Mouse (Mus musculus) lung, postnatal 25 days (tissue): Measurements from ENCODE around the gene Grid1.

ENCODE experiments used
- DNase-seq: peaks from one replicate; pipeline ENCODE4 v3.0.0; 2022; ENCODE audit warnings: low spot score

Grid1 gene

DNA sequence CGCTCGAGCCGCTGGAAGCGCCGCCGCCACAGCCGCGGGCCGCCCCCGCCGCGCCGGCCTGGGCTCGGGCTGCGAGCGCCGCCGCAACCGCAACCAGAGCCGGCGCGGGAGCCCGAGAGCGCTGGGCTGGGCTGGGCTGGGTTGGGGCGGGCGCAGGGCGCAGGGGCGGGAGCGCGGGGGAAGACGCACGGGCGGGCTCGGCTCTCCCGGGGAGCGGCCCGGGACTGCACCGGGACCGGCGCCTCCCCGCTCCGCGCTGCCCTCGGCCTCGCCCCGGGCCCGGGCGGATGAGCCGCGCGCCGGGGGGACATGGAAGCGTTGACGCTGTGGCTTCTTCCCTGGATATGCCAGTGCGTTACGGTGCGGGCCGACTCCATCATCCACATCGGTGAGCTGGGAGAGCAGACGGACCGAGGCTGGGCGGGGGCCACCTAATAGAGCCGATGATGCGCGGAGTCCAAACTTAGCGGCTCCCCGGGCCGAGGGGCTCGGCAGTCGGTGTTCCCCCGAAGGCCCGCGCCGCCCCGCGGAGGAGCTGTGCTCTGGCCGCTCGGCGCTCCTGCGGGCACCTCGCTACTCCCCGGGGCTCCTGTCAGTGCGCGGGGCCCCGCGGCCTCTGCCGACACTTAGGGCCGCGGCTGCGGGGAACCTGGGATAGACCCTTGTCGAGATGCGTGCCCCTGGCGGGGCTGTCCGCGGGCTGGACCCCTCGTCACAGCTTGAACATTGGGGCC, at the start of gene Grid1:
Gene Grid1 (plus strand): TSS at position 190 of the 734 bp plus-strand sequence.
- DNase-seq = no peak

DNA sequence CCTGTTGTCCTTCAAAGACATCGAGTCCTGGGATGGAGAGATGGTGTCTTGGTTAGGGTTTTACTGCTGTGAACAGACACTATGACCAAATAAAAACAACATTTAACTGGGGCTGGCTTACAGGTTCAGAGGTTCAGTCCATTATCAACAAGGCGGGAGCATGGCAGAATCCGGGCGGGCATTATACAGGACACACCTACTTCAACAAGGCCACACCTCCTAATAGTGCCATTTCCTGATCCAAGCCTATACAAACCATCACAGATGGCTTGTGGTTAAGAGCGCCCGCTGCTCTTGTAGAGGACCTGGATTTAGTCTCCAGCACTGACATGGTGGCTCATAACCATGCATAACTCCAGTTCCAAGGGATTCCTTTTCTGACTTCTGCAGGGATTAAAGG, 49.4 kb upstream of the Grid1 start:
- DNase-seq = no peak

DNA sequence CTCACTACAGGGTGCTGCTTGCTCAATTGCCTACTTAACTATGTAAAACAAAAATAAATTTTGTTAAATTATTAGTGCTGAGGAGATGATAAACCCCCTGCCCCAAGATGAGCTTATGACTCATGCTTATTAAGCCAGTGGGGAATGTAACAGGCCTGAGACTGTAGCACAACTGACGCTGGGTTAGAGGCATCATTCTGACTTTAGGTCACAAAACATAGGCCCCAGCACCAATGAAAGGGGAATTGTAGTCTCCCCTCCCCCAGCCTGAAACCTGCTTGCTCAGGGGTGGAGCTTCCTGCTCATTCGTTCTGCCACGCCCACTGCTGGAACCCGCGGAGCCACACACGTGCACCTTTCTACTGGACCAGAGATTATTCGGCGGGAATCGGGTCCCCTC, 48.3 kb upstream of the Grid1 start:
- no peak for DNase-seq

DNA sequence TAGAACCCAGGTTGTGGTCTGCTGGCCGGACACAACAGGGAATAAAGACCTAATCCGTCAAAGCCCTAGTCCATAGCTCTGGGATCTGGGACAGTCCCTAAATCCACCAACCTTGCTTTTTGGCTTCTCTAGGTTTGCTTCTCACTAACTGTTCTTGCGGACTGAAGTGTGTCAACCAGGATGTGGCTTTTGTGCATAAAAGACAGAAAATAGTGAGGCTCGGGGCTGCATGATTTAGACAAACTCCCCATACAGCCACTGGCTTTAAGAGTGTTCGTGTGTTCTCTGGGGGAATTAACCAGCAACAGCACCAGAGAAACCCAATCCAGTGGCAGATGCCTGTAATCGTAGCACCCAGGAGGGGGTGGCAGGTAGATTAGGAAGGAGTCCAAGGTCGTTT, 47.8 kb upstream of the Grid1 start:
- DNase-seq = no peak

DNA sequence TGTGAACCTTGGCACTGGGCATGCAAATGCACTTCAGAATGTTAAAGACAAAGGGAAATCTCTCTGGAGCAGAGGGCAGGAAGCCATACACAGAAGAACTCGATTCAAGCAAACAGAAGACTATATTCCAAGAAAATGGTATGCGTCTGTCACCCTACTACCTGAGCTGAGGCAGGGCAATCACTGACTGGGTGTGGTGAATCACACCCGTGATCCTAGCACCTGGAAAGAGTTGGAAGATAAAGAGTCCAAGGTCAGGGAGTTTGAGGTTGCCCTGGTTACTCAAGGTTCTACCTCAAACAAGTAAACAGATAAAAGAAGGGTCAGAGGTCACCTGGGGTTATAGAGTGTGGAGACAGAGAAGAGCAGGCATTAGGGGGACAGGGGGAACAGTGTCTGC, 46.2 kb upstream of the Grid1 start:
- no peak for DNase-seq

DNA sequence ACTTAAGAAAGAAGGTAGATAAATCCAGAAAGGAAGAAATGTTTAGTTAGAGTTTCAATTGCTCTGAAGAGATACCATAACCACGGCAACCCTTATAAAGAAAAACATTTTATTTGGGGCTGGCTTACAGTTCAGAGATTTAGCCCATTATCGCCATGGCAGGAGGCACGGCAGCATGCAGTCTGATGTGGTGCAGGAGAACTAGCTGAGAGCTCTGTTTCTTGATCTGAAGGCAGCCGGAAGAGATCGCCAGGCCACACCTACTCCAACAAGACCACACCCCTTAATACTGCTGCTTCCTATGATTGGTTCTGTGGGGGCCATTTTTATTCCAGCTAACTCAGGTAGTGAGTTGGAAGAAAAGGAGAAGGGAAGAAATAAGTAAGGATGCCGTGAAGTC, 45.7 kb upstream of the Grid1 start:
- DNase-seq = no peak

DNA sequence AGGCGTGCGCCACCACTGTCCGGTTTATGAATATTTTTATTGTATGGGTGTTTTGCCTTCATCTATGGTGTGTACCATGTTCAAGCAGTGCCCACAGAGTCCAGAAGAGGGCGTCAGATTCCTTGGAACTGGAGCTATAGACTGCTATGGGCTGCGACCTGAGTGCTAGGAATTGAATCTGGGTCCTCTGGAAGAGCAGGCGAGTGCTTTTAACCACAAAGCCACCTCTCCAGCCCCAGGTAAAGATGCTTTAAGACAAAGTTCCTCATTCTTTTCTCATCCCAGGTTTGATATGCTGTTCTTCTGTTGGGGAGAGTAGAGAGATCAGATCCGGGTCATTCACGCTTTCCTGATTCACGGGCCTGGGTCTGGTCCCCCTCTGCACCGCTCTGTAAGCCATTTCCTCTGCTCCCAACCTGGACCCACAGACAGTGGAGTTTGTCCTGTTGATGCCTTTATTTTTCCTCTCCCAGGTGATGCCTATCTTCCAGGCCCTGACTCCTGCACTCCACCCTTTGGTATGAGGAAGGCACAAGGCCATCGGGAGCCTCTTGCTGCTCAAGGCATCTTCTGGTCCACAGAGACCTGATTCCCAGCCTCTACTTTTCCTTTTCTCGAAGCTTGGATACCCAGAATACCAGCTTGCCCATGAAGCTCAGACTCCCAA, 43.1 kb upstream of the Grid1 start:
- DNase-seq = no peak

DNA sequence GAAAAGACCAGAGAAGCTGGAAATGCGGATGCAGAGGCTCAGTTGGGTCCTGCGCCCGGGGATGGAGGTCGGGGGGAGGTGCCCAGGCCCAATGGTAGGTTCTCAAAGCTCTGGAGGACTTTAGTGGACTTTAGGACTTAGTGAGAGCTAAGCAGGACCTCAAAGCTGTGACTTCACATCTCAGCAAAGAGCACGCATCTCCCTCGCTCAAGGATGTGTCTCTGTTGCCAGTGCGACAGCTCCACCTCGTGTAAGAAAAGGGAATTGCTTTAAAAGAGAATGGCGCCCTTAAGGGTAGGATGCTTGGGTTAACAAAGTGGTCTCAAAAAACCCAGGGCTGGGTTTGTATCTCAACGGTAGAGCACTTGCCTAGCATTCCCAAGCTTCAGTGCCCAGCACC, 42.1 kb upstream of the Grid1 start:
- peak; percentile 24 for DNase-seq

DNA sequence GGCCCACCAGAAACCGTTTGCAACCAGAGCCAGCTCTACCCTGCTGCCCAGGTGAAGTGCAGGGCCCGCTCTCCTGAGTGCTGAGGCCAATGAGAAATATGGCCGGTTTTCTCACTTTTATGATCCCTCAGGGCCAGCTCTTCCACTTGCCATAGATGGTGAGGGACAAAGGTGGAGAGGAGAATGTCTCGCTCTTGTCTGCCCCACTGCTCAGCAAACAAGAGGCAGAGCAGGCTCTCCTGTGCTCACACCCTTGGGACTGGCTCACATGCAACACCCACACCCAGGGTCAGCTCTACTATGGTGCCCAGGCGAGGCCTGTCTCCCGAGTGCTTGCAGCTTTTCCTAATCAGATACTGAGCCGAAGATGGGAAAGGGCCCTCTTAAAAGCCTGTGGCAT, 41.1 kb upstream of the Grid1 start:
- DNase-seq = no peak

DNA sequence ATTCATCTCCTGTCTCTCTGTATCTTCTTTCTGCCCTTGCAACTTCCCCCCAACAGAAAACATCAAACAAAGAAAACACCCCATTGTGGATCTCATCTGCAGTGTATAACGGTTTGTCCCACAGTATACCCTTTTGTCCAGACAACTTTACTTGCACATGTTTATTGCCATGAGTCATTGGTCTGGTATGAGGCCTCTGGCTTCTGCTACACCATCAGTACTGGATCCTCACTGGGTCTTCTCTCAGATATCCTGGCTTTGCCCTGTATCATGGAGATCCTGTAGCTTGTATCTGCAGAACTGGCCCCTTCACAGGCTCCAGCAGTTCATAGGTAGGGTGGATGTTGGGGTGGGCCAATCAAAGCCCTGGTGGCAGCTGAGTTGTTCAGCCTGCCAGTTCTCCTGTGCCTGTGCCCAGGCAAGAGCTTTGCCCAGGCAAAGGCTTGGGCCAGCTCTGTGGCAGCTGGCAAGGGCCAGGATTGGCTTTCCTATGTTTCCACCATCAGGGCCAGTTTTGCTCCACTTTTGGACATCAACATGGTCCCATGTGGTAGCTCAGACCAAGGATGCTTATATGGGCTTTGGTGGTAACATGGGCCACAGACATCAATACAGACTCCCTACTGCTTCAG, 26.4 kb upstream of the Grid1 start:
- DNase-seq = no peak

DNA sequence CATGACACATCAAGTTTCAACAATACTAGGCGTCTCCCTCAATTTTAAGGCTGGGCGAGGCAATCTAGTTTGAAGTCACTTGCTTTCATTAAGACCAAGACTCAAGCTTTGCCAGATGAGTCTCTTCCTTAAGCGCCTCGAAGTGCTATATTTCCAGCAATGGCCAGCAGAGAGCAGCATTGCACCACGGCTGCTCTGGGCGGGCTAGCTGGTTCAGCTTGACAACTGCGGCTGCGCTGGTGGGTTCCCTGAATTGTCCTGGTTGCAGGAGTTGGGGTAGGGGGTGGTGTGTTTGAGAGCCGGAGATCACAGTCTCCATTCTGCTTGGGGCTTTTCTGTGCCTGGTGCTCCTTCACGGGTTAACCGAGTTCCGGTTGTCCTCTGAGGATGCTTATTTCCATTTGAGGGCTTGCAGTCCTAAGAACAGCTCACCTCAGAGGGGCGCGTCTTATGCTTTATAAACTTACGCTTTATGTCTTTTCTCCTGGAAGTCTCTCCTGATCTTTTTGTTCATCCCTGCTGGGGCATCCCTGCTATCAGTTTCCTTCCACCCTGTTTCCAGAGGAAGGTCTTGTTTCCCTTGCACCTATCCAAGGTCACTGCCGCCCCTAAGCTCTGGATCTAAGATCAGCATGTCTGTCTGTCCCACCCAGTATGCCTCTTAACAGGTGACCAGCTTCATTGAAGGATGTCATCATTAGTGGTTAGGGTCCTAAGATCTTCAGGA, 9.0 kb upstream of the Grid1 start:
- peak; percentile 50 for DNase-seq

DNA sequence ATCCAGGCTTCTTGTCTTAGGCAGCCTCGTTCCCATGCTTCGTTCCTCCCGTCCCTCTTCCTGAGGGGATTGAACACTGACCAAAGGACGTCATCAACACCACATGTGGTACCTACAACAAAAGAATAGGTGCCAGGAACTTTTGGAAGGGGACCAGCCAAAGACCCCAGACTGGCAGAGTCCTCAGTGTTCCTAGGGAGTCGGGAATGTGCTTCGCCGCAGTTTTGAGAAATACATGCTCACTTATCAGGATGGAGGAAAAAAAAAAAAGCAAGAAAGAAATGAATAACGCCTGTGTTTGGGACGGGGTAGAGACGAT, 8.5 kb upstream of the Grid1 start:
- no peak for DNase-seq

DNA sequence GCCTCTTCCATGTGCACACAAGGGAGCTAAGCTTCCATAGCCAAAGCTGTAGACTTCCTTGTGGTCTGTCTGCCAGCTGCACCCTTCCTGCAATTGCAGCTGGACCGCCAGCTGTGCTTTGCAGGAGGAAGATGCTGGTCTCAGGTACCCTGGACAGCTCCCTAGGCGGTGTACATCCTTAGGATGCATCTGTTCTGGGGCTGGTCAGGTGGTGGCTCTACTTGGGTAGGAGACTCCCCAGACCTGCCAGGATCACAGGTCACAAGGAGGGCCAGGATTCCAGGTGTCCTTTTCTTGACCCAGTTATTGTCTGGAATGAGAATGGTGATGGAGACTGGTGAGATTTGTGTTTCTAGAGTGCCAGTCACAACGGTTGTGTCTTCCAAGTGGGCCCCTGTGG, 3.6 kb upstream of the Grid1 start:
- no peak for DNase-seq

DNA sequence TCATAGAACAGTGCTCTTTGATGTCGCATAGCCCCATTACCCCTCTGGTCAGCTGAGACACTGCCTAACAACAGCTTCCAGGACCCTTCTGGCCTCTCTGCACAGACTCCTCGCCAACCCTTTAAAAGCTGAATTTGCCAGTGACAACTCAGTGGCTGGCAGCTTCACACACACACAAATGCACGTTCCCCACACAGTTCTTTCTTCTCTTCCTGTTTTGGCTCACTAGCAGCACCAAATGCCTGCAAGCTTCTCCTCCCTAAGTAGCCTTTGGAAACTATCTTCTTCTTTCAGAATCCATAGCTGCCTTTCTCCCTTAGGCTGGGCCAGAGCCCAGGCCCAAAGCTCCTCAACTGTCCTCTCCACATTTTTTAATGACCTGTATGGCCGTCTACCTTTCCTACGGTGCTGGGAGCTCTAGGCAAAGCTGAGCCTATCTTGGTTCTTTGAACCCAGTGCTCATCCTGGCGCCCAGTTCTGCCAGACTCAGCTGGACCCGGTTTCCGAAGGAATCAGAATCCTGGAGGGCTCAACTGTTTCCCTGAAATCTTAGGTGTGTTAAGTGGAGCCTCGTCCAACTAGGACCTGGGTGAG, 1.4 kb upstream of the Grid1 start:
- no peak for DNase-seq

DNA sequence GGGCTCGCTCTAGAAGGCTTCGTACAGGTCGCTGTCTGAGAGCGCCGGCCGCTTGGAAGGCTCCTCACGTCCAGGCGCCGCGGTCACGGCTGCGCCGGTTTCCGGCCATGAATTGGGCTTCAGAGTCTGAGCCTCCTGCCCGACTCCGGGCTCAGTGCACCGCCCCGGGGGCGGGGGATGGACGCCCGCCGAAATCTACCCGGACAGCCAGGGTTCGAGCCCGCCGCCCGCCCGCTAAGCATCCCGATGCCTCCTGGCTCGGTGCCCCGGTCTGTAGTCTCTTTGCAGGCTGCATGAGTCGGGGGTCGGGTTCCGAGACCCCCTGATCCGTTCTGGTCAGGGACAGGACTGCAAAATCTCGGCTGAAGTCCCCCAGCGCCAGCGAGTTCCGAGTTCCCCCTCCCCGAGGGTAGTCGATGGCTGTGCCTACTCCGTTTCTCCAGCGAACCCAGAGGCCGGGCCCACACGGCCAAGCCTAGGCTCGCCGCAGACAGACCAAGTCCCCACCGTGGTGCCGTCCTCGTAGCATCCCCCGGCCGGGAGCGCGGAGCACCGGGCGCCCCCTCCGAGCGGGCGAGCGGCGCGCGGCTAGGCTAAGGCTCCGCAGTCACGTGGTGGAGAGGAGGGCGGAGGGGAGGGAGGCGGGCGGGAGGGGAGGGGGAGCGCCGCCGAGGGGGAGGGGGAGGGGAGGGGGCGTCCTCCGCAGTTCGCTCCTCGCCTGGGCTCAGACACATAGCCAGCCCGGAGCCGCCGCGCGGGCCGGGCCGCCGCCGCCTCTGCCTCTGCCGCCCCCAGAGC, 588 bp upstream of the Grid1 start:
- no peak for DNase-seq

DNA sequence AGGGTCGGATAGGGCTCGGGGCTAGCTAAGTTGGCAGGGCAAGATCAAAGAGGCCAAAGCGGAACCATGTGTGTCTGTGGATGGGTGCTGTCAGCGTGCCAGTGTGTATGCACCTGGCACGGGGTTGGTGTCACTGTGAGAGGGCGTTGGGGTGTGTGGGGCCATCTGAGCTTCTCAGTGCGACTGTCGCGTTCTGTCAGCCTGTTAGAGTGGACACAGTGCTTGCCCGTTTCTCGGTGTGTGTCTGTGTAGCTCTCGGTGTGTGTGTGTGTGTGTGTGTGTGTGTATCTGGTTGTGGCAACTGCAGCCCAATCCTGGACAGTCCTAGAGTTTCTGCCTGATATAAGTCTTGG, 721 bp downstream of the Grid1 start:
- no peak for DNase-seq

DNA sequence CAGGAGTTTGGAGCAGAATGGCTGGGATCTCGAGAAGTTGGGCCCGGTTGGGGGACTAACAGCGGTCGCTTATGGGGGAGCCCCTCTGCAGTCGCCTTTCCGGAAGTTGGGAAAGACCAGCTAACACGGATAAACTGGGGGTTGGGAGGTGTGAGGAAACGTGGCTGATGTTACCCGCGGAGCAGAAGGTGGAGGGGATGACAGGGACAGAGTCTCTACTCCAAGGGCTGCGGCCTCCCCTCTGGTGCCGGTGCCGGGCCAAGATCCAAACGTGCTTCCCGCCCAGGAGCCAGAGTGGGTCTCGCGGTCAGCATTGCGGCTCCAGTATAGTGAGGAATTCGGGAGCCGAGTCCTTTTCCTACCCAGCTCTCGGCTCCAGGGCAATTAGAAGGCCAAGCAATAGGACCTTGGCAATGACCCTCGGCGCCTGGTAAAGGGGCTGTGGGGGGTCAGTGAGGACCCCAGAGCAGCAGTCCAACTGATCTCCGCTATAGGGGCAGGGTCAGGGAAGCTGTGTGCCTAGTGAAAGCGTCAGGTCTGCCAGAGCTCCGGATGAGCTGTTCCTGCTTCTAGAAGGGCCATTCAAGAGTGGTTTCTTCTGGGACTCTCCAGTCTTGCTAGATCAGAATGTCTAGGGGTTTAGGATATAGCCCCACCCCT, 1.4 kb downstream of the Grid1 start:
- no peak for DNase-seq

DNA sequence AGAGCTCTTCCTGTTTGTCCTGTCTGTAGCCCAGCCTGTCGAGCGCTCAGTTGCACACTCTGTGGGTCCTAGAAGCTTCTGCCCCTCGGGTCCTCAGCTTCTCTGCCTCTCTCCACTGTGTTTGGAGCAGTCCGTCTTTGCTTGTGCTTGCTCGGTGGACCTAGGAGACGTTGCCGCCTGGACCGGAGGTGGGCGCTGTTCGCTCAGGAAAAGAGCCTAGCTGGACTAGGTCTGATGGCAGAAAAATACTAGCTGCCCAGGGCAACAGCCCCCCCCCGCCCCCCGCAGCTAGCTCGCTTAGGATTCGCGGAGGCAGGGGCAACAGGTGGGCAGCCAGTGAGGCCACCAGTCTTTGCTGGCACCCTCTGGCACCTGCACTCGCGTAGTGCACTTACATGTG, 3.2 kb downstream of the Grid1 start:
- DNase-seq = no peak

DNA sequence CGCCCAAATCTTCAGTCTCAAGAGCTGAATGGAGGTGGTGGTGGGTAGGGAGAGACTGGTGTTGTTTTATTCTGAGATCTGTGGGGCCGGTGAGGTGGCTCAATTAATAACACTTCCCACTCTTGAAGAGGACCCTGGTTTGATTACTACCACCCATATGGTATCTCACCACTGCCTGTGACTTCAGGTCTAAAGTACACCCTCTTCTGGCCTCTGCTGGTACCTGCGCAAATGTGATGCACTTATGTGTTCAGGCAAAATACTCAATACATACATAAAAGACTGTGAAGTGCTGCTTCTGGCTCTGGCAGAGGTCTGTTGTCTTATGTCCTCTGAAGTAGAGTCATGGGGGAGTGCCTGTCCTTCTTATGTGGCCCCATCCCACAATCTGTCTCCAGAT, 4.3 kb downstream of the Grid1 start:
- no peak for DNase-seq

DNA sequence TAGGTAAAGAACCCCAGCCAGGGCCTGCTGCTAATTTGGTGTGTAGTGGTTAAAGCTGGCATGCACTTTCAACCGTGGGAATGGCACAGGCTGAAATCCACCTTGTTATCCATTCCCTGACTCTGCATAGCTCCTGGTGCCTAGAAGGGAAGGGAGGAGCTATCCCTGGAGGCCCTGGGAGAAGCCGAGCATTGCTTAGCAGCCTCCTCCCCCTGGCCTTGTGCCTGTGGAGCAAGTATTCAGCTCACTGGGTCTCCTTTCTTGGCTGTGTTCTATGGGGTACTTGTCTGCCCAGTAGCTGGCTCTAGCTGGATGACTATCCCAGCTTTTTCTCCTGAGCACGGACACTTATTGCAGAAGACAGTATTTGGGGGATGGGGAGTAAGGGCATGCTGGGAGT, 6.0 kb downstream of the Grid1 start:
- no peak for DNase-seq

DNA sequence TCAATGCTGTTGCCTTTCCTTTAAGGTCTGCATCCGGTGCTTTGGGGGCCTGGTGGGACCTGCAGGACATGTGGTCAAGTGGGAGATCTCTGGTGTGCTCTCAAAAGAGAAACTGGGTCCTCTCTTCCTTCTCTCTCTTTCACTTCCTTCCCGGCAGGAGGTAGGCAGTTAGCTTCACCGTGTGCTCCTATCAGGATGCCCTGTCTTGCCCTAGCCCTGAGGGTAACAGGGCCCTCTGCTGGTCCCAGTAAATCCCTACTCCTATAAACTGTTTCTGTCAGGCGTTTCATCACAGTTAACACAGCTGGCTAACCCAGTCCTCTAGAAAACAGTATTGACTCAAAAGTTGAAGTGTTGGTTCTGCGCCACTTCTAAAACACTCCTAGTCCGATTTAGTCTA, 9.9 kb downstream of the Grid1 start:
- DNase-seq = no peak
